Mouse (Mus musculus): ENCODE data around the gene Kmt2d.

- TF ChIP-seq CTCF (IDR thresholded peaks at IDR 0.05; ENCODE audit: low read depth) (no peak), EP300 (IDR thresholded peaks at IDR 0.05; ENCODE audit: low read depth) (no peak)
Observed at GRCm38 (mm10) chr15:98806071-98806808, 64.8 kb downstream of the Kmt2d start.
